Mouse (Mus musculus): ENCODE data around the gene Atp11a. TPM values are rescaled to one million over a fixed set of nuclear protein-coding genes. Genes with fewer than 3 reads are reported as not detected.
A peak's percentile ranks its signal among the peaks of the same experiment; 100 is the strongest.

Gene Atp11a
- polyA plus RNA-seq, 1 experiment from 2014 or later = 8.5 TPM

DNA sequence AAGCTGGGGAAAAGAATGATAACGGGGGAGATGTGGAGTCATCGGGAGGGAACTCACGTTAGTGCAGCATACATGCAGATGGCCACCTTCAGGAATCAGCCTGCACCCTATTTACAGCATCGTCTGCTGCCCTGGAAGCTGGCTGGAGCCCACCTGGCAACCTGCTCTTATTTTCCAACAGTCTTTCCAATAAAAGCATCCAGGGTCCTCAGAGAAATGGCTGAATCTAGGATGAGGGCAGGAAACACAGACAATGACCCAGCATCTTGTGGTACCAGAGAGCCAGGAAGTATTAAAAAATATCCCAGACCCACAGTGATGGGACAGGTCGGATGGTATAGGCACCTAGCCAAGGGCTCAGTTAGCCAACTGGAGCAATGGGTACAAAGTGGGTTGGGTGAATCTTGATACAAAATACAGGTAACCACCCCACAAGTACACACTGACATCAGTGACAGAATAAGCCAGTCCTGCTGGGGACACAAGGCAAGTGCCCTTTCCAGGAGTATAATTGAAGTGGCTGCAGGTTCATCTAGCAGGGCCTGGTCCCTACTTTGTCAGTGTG lies 136.2 kb downstream of the Atp11a start:
- Histone ChIP-seq H3K36me3 (peaks cover 72% of the 10 kb centered on the region), H3K4me3 (no peak overlapping the region), H3K9me3 (no peaks in the 10 kb centered on the region), H3K27me3 (ENCODE audit: insufficient read depth, poor library complexity, severe bottlenecking) (no peaks in the 10 kb centered on the region), H3K4me1 (replicated peaks) (peaks cover 16% of the 10 kb centered on the region), H3K27ac (no peak overlapping the region)
- DNase-seq (ENCODE audit: low spot score) = no peak
- WGBS = 83% methylated on average over 5 of the region's 5 CpGs

- H3K4me3 ChIP-seq = no peak overlapping the region
- H3K4me1 ChIP-seq (replicated peaks) = peaks cover 22% of the 10 kb centered on the region
- peaks cover 67% of the 10 kb centered on the region for H3K36me3 ChIP-seq
- no peak overlapping the region for H3K27ac ChIP-seq
- DNase-seq (ENCODE audit: low spot score) = no peak
- WGBS = 87% methylated on average over 12 of the region's 12 CpGs
- no peaks in the 10 kb centered on the region for H3K9me3 ChIP-seq
- H3K27me3 ChIP-seq (ENCODE audit: insufficient read depth, poor library complexity, severe bottlenecking) = no peaks in the 10 kb centered on the region
Measured at GRCm38 (mm10) chr8:12893797-12894578, 137.2 kb downstream of the Atp11a start.

DNA sequence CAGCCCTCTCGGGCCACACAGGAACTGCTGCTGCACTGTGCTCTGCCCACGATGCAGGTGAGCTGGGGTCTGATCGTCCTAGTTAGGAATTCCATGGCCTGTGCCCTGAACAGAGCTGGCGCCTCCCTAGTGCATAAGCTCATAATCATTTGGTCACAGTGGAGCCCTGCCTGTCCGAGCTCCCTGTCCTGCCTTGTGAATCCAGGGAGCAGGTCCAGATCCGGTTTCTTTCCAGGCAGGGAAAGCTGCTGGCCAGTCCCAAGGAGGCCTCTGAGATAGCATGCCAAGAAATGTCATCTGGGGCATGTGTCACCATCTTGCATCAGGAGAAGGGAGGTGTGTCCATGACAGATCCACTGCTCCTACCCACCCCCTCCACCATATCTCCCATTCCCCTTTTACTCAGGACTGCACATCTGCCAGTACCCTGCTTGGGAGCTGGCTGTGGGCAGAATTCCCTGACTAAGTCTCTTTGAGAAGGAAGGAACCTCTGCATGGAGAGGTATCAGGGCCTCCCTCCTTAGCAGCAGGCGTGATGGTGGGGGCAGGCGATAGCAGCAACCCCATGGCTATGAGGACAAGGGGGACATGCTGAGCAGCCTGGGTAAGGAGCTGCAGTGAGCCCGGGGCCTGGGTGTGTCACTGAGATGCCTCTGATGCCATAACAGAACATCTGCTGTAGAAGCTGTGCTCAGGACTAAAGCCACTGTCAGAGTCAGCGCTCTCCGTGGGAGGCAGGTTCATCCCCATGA lies 138.1 kb downstream of the Atp11a start:
- WGBS = 80% methylated on average over 11 of the region's 11 CpGs
- no peak for DNase-seq (ENCODE audit: low spot score)
- H3K36me3 ChIP-seq = peaks cover 60% of the 10 kb centered on the region
- no peak overlapping the region for H3K4me3 ChIP-seq
- H3K27me3 ChIP-seq (ENCODE audit: insufficient read depth, poor library complexity, severe bottlenecking) = no peaks in the 10 kb centered on the region
- H3K4me1 ChIP-seq (replicated peaks) = peaks cover 28% of the 10 kb centered on the region
- H3K9me3 ChIP-seq = no peaks in the 10 kb centered on the region
- no peak overlapping the region for H3K27ac ChIP-seq

- H3K27me3 ChIP-seq (ENCODE audit: insufficient read depth, poor library complexity, severe bottlenecking) = no peaks in the 10 kb centered on the region
- H3K4me3 ChIP-seq = no peak overlapping the region
- no peak for DNase-seq (ENCODE audit: low spot score)
- H3K36me3 ChIP-seq = peaks cover 53% of the 10 kb centered on the region
- H3K9me3 ChIP-seq = no peaks in the 10 kb centered on the region
- peaks cover 28% of the 10 kb centered on the region for H3K4me1 ChIP-seq (replicated peaks)
- H3K27ac ChIP-seq = no peak overlapping the region
- WGBS = 73% methylated on average over 9 of the region's 9 CpGs
Measured at GRCm38 (mm10) chr8:12895535-12896150, 138.8 kb downstream of the Atp11a start.

- no peaks in the 10 kb centered on the region for H3K27me3 ChIP-seq (ENCODE audit: insufficient read depth, poor library complexity, severe bottlenecking)
- peak; percentile 63 for DNase-seq (ENCODE audit: low spot score)
- H3K4me3 ChIP-seq = no peak overlapping the region
- H3K4me1 ChIP-seq (replicated peaks) = peaks cover 37% of the 10 kb centered on the region
- H3K36me3 ChIP-seq = peaks cover 46% of the 10 kb centered on the region
- H3K9me3 ChIP-seq = no peaks in the 10 kb centered on the region
- 51% methylated on average over 13 of the region's 13 CpGs for WGBS
- no peak overlapping the region for H3K27ac ChIP-seq
Measured at GRCm38 (mm10) chr8:12896494-12897373, 139.9 kb downstream of the Atp11a start.

DNA sequence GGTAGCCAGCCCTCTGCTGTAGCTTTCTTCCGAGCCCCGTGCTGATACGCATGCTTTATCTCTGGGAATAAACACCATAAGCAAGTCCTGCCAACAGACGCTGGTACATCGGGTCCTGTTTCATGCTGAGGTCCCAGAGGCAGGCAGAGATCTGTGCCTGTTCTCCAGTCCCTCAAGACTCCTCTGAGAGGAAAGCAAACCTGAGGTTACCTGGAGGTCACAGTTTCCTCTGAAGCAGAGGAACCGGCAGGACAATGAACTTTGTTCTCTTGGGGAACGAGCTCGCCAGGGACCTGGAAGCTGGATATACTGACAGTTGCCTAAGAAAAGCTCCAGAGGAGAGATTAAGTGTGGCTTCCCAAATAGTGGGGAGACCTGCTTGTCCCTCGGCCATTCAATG lies 141.0 kb downstream of the Atp11a start:
- Histone ChIP-seq H3K27ac (0 out of 2 replicates have a peak overlapping the region, but pooled peaks have one; percentile 23), H3K4me3 (no peak overlapping the region), H3K4me1 (replicated peaks) (peaks cover 48% of the 10 kb centered on the region), H3K36me3 (peaks cover 35% of the 10 kb centered on the region), H3K27me3 (ENCODE audit: insufficient read depth, poor library complexity, severe bottlenecking) (no peaks in the 10 kb centered on the region), H3K9me3 (no peaks in the 10 kb centered on the region)
- no peak for DNase-seq (ENCODE audit: low spot score)
- 71% methylated on average over 9 of the region's 9 CpGs for WGBS

DNA sequence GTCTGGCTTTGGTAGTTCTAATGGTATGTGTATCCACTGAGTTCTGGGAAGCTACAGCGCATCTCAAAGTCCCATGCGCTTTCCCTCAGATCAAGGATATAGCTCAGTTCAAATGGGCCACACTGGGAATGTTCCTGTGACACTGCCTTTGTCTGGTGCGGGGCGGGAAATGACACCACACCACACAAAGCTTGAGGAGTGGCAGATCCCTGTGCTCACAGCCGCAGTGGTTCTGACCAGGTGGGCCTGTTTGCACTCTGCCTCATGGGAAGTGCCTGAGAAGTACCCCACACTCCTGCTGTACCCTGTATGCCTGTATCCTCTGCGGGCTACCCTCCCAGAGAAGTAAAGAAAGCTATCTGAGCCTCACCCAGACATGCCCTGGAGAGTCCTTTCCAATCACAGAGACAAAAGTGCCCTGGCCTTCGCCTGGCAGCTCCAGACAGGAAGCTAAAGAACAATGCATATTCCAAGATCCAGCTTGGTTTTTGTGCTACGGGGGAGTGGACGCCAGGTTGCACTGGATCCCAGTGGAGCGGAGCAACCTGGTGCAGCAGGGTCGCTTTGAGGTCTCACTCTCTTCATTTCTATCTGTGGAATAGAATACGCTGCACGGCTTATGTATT lies 147.1 kb downstream of the Atp11a start:
- no peak for DNase-seq (ENCODE audit: low spot score)
- Histone ChIP-seq H3K36me3 (0 out of 2 replicates have a peak, but pooled peaks cover 6% of the 10 kb centered on the region), H3K27me3 (ENCODE audit: insufficient read depth, poor library complexity, severe bottlenecking) (no peaks in the 10 kb centered on the region), H3K9me3 (no peaks in the 10 kb centered on the region), H3K4me1 (replicated peaks) (peaks cover 68% of the 10 kb centered on the region), H3K4me3 (no peak overlapping the region), H3K27ac (peak overlapping the region; percentile 51)
- WGBS = 85% methylated on average over 13 of the region's 13 CpGs

- Histone ChIP-seq H3K4me1 (replicated peaks) (peaks cover 66% of the 10 kb centered on the region), H3K36me3 (0 out of 2 replicates have a peak, but pooled peaks cover 4% of the 10 kb centered on the region), H3K9me3 (no peaks in the 10 kb centered on the region), H3K4me3 (no peak overlapping the region), H3K27ac (peak overlapping the region; percentile 30), H3K27me3 (ENCODE audit: insufficient read depth, poor library complexity, severe bottlenecking) (no peaks in the 10 kb centered on the region)
- no peak for DNase-seq (ENCODE audit: low spot score)
- WGBS = 87% methylated on average over 5 of the region's 5 CpGs
Measured at GRCm38 (mm10) chr8:12905122-12905521, 148.3 kb downstream of the Atp11a start.

DNA sequence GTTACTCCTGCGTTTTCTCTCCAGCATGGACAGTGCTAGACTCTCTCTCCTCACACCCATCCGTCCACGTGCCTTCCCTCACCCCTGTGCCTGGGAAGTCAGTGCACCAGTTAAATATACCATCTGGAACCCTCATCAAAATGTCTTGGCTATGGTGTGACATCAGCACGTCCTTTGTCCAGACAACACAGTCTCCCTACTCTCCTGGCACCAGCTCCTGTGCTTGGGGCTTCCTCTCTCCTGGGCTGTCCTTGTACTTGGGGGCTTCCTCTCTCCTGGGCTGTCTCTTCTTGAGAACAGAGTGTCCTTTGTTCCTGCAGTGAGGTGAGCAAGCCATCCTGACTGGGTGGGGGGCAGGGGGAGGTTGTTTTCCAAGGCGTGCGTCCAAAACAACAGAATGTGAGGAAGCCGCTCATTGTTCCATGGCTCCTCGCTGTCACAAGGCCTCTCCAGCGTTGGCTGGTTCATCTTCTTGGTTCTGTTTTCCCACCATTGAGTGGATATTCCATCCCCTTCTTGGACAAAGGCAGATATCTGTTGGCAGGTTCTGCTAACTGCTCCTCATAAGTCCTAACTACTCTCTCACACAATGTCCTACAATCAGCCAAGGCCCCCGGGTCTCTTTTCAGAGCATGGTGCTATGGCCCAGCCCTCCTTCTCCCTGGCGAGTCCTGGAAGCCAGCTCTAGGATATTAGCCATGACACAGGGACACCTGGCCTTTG lies 148.9 kb downstream of the Atp11a start:
- Histone ChIP-seq H3K27ac (peak overlapping the region; percentile 30), H3K9me3 (no peaks in the 10 kb centered on the region), H3K36me3 (0 out of 2 replicates have a peak, but pooled peaks cover 4% of the 10 kb centered on the region), H3K4me1 (replicated peaks) (peaks cover 70% of the 10 kb centered on the region), H3K4me3 (no peak overlapping the region), H3K27me3 (ENCODE audit: insufficient read depth, poor library complexity, severe bottlenecking) (no peaks in the 10 kb centered on the region)
- no peak for DNase-seq (ENCODE audit: low spot score)
- 87% methylated on average over 11 of the region's 11 CpGs for WGBS

GRCm38 (mm10) chr8:12906597-12906996 lies 149.8 kb downstream of the Atp11a start:
- no peak for DNase-seq (ENCODE audit: low spot score)
- H3K4me3 ChIP-seq = no peak overlapping the region
- no peaks in the 10 kb centered on the region for H3K36me3 ChIP-seq
- H3K9me3 ChIP-seq = no peaks in the 10 kb centered on the region
- H3K4me1 ChIP-seq (replicated peaks) = peaks cover 71% of the 10 kb centered on the region
- WGBS = 63% methylated on average over 5 of the region's 5 CpGs
- H3K27me3 ChIP-seq (ENCODE audit: insufficient read depth, poor library complexity, severe bottlenecking) = no peaks in the 10 kb centered on the region
- peak overlapping the region; percentile 30 for H3K27ac ChIP-seq

- WGBS = 85% methylated on average over 4 of the region's 4 CpGs
- no peak for DNase-seq (ENCODE audit: low spot score)
- no peaks in the 10 kb centered on the region for H3K27me3 ChIP-seq (ENCODE audit: insufficient read depth, poor library complexity, severe bottlenecking)
- H3K27ac ChIP-seq = no peak overlapping the region
- no peaks in the 10 kb centered on the region for H3K9me3 ChIP-seq
- H3K36me3 ChIP-seq = no peaks in the 10 kb centered on the region
- H3K4me3 ChIP-seq = no peak overlapping the region
- peaks cover 71% of the 10 kb centered on the region for H3K4me1 ChIP-seq (replicated peaks)
Measured at GRCm38 (mm10) chr8:12907730-12908129, 150.9 kb downstream of the Atp11a start.

Data from hindbrain, embryonic 10.5 days (tissue).